Mouse (Mus musculus): ENCODE results near the gene C1ql4. TPM values are rescaled to one million over a fixed set of nuclear protein-coding genes. Genes with fewer than 3 reads are reported as not detected.
"Not testable (repeated sequence)": the region's sequence is repeated elsewhere in the genome, so short reads cannot be mapped to it uniquely, and the experiment has no call there.

Gene C1ql4
- polyA plus RNA-seq, 1 experiment from 2014 or later, result 10.2 TPM

DNA sequence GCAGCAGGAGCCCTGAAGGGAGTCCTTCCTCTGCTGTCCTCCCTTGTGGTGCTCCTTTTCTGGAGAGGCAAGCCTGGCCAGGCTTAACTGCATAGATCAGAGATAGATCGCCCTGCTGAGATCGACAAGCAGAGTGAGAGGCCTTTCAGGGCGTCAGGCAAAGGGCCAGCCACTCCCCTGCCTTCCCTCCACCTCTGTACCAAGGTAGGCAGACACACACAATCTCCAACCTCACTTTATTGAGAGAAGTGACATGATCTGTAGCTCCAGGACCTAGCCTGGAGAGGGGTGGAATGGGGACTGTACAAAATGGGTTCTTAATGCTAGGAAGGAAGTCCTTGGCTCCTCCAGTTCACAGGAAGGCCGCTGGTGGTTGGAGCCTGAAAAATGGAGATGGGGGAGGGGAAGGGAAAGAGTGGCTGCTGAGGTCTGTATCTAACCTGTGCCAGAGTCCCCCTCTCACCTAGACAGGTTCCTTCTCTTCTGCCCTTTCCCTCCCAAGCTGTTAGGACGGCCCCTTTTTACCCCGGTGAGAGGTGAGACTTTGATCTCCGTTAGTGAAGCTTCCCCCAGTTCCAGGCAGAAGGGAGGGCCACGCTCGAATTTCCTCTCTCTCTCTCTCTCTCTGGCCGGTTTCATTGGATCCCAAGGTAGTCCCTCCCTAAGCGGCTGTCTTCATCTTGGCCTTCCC lies 3.6 kb downstream of the C1ql4 start:
- H3K27me3 ChIP-seq (ENCODE audit: control insufficient read depth, insufficient read depth, low read length), result peaks cover 52% of the 10 kb centered on the region
- H3K27ac ChIP-seq (ENCODE audit: low read depth, low read length), result no peak overlapping the region
- H3K4me3 ChIP-seq (ENCODE audit: low read depth, low read length), result no peak overlapping the region
- DNase-seq (ENCODE audit: low spot score) (peak; percentile 36), ATAC-seq (ENCODE audit: low FRiP score) (no peak)
- no peak overlapping the region for H3K9ac ChIP-seq (ENCODE audit: low read depth, low read length)
- no peaks in the 10 kb centered on the region for H3K36me3 ChIP-seq (ENCODE audit: control insufficient read depth, insufficient read depth, low read length)
- peaks cover 10% of the 10 kb centered on the region for H3K4me1 ChIP-seq (replicated peaks; ENCODE audit: control insufficient read depth, insufficient read depth, low read length)
- WGBS, result 11% methylated on average over 11 of the region's 11 CpGs
- H3K9me3 ChIP-seq (ENCODE audit: control insufficient read depth, low read length), result no peaks in the 10 kb centered on the region
- peak overlapping the region; percentile 25 for H3K4me2 ChIP-seq (replicated peaks; ENCODE audit: low read depth, low read length)

DNA sequence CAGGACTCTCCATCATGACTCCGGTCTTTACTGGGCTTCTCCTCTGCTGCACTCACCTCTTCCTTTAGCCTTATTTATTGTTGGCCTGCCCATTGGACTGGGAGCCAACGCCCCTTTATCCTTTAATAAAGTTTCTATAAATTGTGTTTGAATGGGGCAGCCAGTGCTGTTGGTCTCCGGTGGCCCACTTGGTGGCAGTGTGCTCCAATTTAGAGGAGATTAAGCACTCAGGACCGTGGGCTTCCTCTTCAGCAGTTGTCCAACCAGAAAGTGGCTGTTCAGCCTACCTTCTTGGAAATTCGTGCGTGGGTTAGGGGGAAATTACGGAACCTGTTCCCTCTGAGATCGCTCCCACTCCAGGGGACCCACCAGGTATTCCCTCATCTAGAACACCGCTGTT lies 4.4 kb downstream of the C1ql4 start:
- WGBS, result 68% methylated on average over 9 of the region's 9 CpGs
- H3K27me3 ChIP-seq (ENCODE audit: control insufficient read depth, insufficient read depth, low read length), result peaks cover 45% of the 10 kb centered on the region
- no peak overlapping the region for H3K9ac ChIP-seq (ENCODE audit: low read depth, low read length)
- no peaks in the 10 kb centered on the region for H3K36me3 ChIP-seq (ENCODE audit: control insufficient read depth, insufficient read depth, low read length)
- H3K9me3 ChIP-seq (ENCODE audit: control insufficient read depth, low read length), result no peaks in the 10 kb centered on the region
- no peak overlapping the region for H3K4me2 ChIP-seq (replicated peaks; ENCODE audit: low read depth, low read length)
- peaks cover 2% of the 10 kb centered on the region for H3K4me1 ChIP-seq (replicated peaks; ENCODE audit: control insufficient read depth, insufficient read depth, low read length)
- H3K27ac ChIP-seq (ENCODE audit: low read depth, low read length), result no peak overlapping the region
- peak; percentile 64 for DNase-seq (ENCODE audit: low spot score)
- H3K4me3 ChIP-seq (ENCODE audit: low read depth, low read length), result no peak overlapping the region
- ATAC-seq (ENCODE audit: low FRiP score), result no peak

DNA sequence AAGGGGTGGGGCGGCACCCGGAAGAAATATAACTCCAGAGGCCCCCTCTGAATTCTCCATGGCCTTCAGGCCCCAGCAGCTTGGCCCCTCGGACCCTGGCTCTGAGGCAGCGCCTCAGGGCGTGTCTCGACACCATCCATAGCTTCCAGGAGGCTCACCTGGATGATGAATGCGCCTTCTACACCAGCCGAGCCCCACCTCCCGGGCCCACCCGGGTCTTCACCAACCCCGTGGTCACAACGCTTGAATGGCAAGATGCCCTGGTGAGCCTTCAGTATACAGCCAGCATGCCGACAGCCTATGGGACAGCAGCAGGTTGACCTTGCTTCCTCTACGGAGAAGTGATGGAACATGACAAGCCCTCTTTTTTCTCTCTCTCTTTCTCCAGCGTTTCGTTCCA lies 4.8 kb downstream of the C1ql4 start:
- Histone ChIP-seq H3K9ac (ENCODE audit: low read depth, low read length) (no peak overlapping the region), H3K4me3 (ENCODE audit: low read depth, low read length) (no peak overlapping the region), H3K27me3 (ENCODE audit: control insufficient read depth, insufficient read depth, low read length) (peaks cover 40% of the 10 kb centered on the region), H3K4me1 (replicated peaks; ENCODE audit: control insufficient read depth, insufficient read depth, low read length) (no peaks in the 10 kb centered on the region), H3K36me3 (ENCODE audit: control insufficient read depth, insufficient read depth, low read length) (0 out of 2 replicates have a peak, but pooled peaks cover 3% of the 10 kb centered on the region), H3K27ac (ENCODE audit: low read depth, low read length) (no peak overlapping the region), H3K9me3 (ENCODE audit: control insufficient read depth, low read length) (no peaks in the 10 kb centered on the region), H3K4me2 (replicated peaks; ENCODE audit: low read depth, low read length) (no peak overlapping the region)
- ATAC-seq (ENCODE audit: low FRiP score) (no peak), DNase-seq (ENCODE audit: low spot score) (no peak)
- WGBS, result 88% methylated on average over 16 of the region's 16 CpGs

DNA sequence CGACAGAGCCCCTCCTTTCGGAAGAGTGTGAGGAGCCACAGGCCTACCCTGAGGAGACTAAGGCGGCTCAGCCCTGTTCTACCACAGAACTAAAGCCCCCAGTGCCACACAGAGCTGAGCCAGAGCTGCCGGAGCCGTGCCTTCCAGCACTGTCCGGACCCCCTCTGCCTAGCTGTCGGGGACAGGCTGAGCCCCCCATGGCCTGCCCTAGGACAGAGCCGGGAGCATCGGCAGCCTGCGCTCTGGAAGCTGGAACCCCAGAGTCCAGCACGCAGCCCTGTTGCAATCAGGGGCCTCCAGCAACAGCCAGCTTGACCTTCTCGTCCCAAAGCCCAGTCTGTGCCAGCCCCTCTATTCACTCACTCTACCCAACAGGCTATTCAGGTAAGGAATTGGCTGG lies 5.3 kb downstream of the C1ql4 start:
- no peaks in the 10 kb centered on the region for H3K4me1 ChIP-seq (replicated peaks; ENCODE audit: control insufficient read depth, insufficient read depth, low read length)
- no peak overlapping the region for H3K27ac ChIP-seq (ENCODE audit: low read depth, low read length)
- no peak overlapping the region for H3K9ac ChIP-seq (ENCODE audit: low read depth, low read length)
- H3K27me3 ChIP-seq (ENCODE audit: control insufficient read depth, insufficient read depth, low read length), result peaks cover 35% of the 10 kb centered on the region
- 93% methylated on average over 12 of the region's 12 CpGs for WGBS
- no peaks in the 10 kb centered on the region for H3K9me3 ChIP-seq (ENCODE audit: control insufficient read depth, low read length)
- H3K4me2 ChIP-seq (replicated peaks; ENCODE audit: low read depth, low read length), result no peak overlapping the region
- no peak for ATAC-seq (ENCODE audit: low FRiP score)
- DNase-seq (ENCODE audit: low spot score), result no peak
- H3K36me3 ChIP-seq (ENCODE audit: control insufficient read depth, insufficient read depth, low read length), result 0 out of 2 replicates have a peak, but pooled peaks cover 3% of the 10 kb centered on the region
- H3K4me3 ChIP-seq (ENCODE audit: low read depth, low read length), result no peak overlapping the region

DNA sequence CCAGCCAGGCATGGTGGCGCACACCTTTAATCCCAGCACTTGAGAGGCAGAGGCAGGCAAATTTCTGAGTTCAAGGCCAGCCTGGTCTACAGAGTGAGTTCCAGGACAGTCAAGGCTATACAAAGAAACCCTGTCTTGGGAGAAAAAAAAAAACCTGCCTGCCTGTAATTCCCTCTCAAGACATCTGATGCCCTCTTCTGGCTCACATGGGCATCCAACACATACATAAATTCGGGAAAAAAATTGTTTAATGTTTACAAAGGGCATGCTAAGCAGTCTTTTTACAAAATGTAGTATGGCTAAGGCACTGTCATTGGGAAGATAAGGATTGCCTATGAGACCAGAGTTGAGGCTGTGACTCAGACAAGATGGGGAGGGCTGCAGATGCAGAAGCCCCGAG lies 7.8 kb downstream of the C1ql4 start:
- no peak overlapping the region for H3K27ac ChIP-seq (ENCODE audit: low read depth, low read length)
- H3K36me3 ChIP-seq (ENCODE audit: control insufficient read depth, insufficient read depth, low read length), result 0 out of 2 replicates have a peak, but pooled peaks cover 3% of the 10 kb centered on the region
- 88% methylated on average over 3 of the region's 3 CpGs for WGBS
- H3K27me3 ChIP-seq (ENCODE audit: control insufficient read depth, insufficient read depth, low read length), result peaks cover 13% of the 10 kb centered on the region
- ATAC-seq (ENCODE audit: low FRiP score) (no peak), DNase-seq (ENCODE audit: low spot score) (no peak)
- H3K4me2 ChIP-seq (replicated peaks; ENCODE audit: low read depth, low read length), result no peak overlapping the region
- H3K4me1 ChIP-seq (replicated peaks; ENCODE audit: control insufficient read depth, insufficient read depth, low read length), result peaks cover 4% of the 10 kb centered on the region
- H3K9me3 ChIP-seq (ENCODE audit: control insufficient read depth, low read length), result no peaks in the 10 kb centered on the region
- no peak overlapping the region for H3K9ac ChIP-seq (ENCODE audit: low read depth, low read length)
- H3K4me3 ChIP-seq (ENCODE audit: low read depth, low read length), result no peak overlapping the region

DNA sequence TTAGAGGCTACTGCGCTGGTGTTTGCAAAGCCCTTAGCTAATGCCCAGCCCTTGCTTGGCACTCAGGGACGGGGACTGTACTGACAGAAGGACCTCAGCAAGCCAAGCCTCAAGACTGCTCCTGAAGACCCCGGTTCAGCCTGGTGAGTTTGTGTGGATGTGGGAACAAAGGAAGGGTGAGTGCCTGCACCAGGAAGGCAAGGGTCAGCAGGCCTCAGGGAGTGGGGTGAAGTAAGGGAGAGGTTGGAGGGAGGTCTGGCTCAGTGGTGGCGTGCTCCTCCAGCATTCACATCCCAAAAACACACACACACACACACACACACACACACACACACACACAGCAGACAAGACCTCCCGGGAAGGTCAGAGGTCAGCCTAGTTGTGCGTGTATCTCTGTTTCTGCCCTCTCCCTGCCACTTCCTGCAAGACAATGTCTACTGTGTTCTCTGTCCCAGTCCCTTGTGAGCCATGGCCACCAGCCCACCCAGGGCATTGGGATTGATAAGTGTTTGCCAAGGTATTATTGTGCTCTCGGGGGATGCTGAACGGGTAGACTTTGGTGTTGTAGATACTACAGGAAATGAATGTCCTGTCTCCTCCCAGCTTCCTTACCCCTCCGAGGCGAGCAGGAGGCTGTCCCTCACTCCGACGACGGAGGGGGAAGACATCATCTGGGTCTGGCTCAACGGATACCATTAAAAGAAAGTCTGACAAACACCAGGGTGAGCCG lies 9.3 kb downstream of the C1ql4 start:
- H3K9ac ChIP-seq (ENCODE audit: low read depth, low read length), result no peak overlapping the region
- H3K4me3 ChIP-seq (ENCODE audit: low read depth, low read length), result no peak overlapping the region
- no peak for DNase-seq (ENCODE audit: low spot score)
- H3K36me3 ChIP-seq (ENCODE audit: control insufficient read depth, insufficient read depth, low read length), result 0 out of 2 replicates have a peak, but pooled peaks cover 3% of the 10 kb centered on the region
- peaks cover 4% of the 10 kb centered on the region for H3K4me1 ChIP-seq (replicated peaks; ENCODE audit: control insufficient read depth, insufficient read depth, low read length)
- no peaks in the 10 kb centered on the region; the same call in 1 of the 2 replicates for H3K27me3 ChIP-seq (ENCODE audit: control insufficient read depth, insufficient read depth, low read length)
- no peak overlapping the region for H3K27ac ChIP-seq (ENCODE audit: low read depth, low read length)
- no peak for ATAC-seq (ENCODE audit: low FRiP score)
- no peak overlapping the region for H3K4me2 ChIP-seq (replicated peaks; ENCODE audit: low read depth, low read length)
- no peaks in the 10 kb centered on the region for H3K9me3 ChIP-seq (ENCODE audit: control insufficient read depth, low read length)
- 79% methylated on average over 15 of the region's 15 CpGs for WGBS

DNA sequence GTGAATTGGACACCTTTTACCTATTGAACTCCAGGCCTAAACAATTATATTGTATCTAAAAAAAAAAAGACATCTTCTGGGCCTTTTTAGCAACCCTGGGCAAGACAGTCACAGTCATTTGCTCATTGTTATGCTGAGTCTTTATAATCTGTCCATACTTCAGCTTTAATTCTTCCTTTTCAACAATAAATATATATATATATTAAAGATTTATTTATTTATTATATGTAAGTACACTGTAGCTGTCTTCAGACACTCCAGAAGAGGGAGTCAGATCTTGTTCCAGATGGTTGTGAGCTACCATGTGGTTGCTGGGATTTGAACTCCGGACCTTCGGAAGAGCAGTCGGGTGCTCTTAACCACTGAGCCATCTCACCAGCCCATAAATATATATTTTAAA lies 11.6 kb downstream of the C1ql4 start:
- not testable (repeated sequence) for H3K4me1 ChIP-seq (replicated peaks; ENCODE audit: control insufficient read depth, insufficient read depth, low read length); H3K27me3 ChIP-seq (ENCODE audit: control insufficient read depth, insufficient read depth, low read length); ATAC-seq (ENCODE audit: low FRiP score); H3K36me3 ChIP-seq (ENCODE audit: control insufficient read depth, insufficient read depth, low read length); H3K27ac ChIP-seq (ENCODE audit: low read depth, low read length); H3K4me2 ChIP-seq (replicated peaks; ENCODE audit: low read depth, low read length); H3K9ac ChIP-seq (ENCODE audit: low read depth, low read length); DNase-seq (ENCODE audit: low spot score); H3K9me3 ChIP-seq (ENCODE audit: control insufficient read depth, low read length)
- 97% methylated on average over 3 of the region's 3 CpGs for WGBS
- peak overlapping the region; percentile 69 for H3K4me3 ChIP-seq (ENCODE audit: low read depth, low read length)

DNA sequence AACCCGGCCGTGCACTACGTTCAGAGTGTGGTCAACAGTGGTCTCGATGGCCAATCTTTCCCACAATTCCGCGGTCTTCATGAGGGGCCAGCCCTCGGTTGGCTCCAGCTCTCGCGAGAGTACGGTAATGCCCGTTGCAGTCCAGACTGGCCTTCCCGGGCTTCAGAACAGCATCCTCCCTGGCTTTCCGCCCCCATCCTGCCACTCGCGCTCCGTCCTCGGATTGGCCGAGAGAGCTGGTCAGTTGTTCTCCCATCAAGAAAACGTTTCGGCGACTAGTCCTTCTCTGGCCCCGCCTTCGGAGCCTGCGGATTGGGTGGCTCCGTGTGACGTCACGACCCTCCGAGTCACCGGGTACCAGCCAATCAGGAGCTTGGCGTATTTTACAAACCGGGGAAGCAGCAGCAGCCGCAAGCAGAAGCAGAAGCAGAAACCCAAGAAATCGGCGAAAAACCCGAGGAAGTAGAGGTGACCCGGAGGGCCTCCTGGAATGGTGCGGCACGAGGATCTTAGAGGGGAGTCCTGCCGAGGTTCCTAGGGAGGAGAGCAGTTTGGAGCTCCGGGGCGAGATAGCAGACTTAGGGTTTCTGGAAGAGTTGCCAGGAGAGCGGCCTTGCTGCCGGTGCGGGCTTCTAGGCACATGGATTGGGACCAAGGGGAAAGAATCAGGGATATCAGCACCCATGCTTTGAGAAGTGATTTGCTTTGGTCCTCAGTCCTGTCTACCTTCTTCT lies 12.8 kb downstream of the C1ql4 start:
- peaks cover 4% of the 10 kb centered on the region for H3K4me1 ChIP-seq (replicated peaks; ENCODE audit: control insufficient read depth, insufficient read depth, low read length)
- H3K27ac ChIP-seq (ENCODE audit: low read depth, low read length), result peak overlapping the region; percentile 92
- 0 out of 2 replicates have a peak, but pooled peaks cover 3% of the 10 kb centered on the region for H3K36me3 ChIP-seq (ENCODE audit: control insufficient read depth, insufficient read depth, low read length)
- 0% methylated on average over 44 of the region's 44 CpGs for WGBS
- no peaks in the 10 kb centered on the region for H3K27me3 ChIP-seq (ENCODE audit: control insufficient read depth, insufficient read depth, low read length)
- H3K9ac ChIP-seq (ENCODE audit: low read depth, low read length), result peak overlapping the region; percentile 82
- H3K9me3 ChIP-seq (ENCODE audit: control insufficient read depth, low read length), result no peaks in the 10 kb centered on the region
- H3K4me2 ChIP-seq (replicated peaks; ENCODE audit: low read depth, low read length), result peak overlapping the region; percentile 84
- peak; percentile 98 for DNase-seq (ENCODE audit: low spot score)
- peak overlapping the region; percentile 69 for H3K4me3 ChIP-seq (ENCODE audit: low read depth, low read length)
- ATAC-seq (ENCODE audit: low FRiP score), result peak; percentile 99
